Mouse (Mus musculus) liver, embryonic 11.5 days (tissue): ENCODE results near the gene Dzip3. TPM values are rescaled to one million over a fixed set of nuclear protein-coding genes. Genes with fewer than 3 reads are reported as not detected.
A peak's percentile ranks its signal among the peaks of the same experiment; 100 is the strongest.

ENCODE experiments used
- ATAC-seq: fragments of 200-750 bp; cut with Nextera tagmentation; replicated peaks from 2 replicates; pipeline ENCODE4 v1.8.0; 2017; ENCODE audit warnings: moderate number of reproducible peaks, mild to moderate bottlenecking, moderate TSS enrichment, moderate library complexity; ENCODE audit not compliant: low FRiP score
- DNase-seq: peaks from one replicate; pipeline ENCODE4 v3.0.0-alpha.2; 2017; ENCODE audit warnings: low spot score
- H3K27ac ChIP-seq: fragments of 300-500 bp; sonication (generic); 2 replicates; pipeline ENCODE4 v1.5.1; 2014; ENCODE audit warnings: mild to moderate bottlenecking, low read depth, low read length, control low read depth
- H3K27me3 ChIP-seq: fragments of 300-500 bp; sonication (generic); replicated peaks from 2 replicates; pipeline ENCODE4 v1.6.1; 2014; ENCODE audit warnings: low read length, mixed read lengths; ENCODE audit not compliant: control insufficient read depth, insufficient read depth
- H3K36me3 ChIP-seq: fragments of 300-500 bp; sonication (generic); 2 replicates; pipeline ENCODE4 v1.6.1; 2014; ENCODE audit warnings: mild to moderate bottlenecking, low read length, moderate library complexity, mixed read lengths; ENCODE audit not compliant: control insufficient read depth, insufficient read depth
- H3K4me1 ChIP-seq: fragments of 300-500 bp; sonication (generic); replicated peaks from 2 replicates; pipeline ENCODE4 v1.6.1; 2014; ENCODE audit warnings: low read length, mixed read lengths; ENCODE audit not compliant: control insufficient read depth, insufficient read depth
- H3K4me2 ChIP-seq: fragments of 300-500 bp; sonication (generic); 2 replicates; pipeline ENCODE4 v1.6.1; 2014; ENCODE audit warnings: mild to moderate bottlenecking, control low read depth, moderate library complexity
- H3K4me3 ChIP-seq: fragments of 300-500 bp; sonication (generic); 2 replicates; pipeline ENCODE4 v1.5.1; 2014; ENCODE audit warnings: low read depth, low read length, control low read depth
- H3K9ac ChIP-seq: fragments of 300-500 bp; sonication (generic); 2 replicates; pipeline ENCODE4 v1.6.1; 2014; ENCODE audit warnings: low read depth, low read length, control low read depth
- H3K9me3 ChIP-seq: fragments of 300-500 bp; sonication (generic); 2 replicates; pipeline ENCODE4 v1.6.1; 2016; ENCODE audit warnings: low read length, inconsistent platforms, mixed read lengths; ENCODE audit not compliant: control insufficient read depth
- WGBS: fragments of 180-500 bp; shearing (Covaris S2); extraction: QIAGEN DNeasy Blood & Tissue Kit; methylation state at CpG from one replicate; pipeline ENCODE4 v1.1.7; 2014; 5-methylcytosine and 5-hydroxymethylcytosine counted together
- polyA plus RNA-seq: library from polyadenylated mRNA; unstranded; fragments of >200 nt; fragmentation: Nextera tagmentation; extraction: Ambion mirVana; gene quantifications from 2 replicates; pipeline ENCODE4 v1.2.1, GENCODE M21; 2014

The Dzip3 gene
- polyA plus RNA-seq, 1 experiment from 2014 or later, result 23.6 TPM

DNA sequence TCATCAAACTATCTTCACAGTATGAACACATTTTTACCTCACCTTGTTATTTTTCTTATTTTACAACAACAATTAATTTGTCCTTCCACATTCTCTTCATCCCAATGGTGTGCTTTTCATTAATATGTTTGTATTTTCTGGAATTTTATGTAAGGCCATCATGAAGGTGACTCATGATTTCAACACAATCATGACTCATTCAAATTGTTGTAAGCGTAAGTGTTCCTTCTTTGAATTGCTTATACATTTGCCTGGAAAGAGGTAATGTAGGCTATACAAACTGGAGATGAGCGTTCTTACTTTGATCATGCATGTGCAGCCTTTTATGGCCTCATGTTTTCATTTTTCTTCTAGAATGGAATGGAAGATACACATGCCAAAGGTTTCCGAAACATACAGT, 80.8 kb downstream of the Dzip3 start:
- ATAC-seq (no peak), DNase-seq (no peak)
- Histone ChIP-seq H3K27me3 (no peaks in the 10 kb centered on the region), H3K27ac (no peak overlapping the region), H3K4me2 (no peak overlapping the region), H3K9ac (no peak overlapping the region), H3K4me3 (no peak overlapping the region), H3K9me3 (no peaks in the 10 kb centered on the region), H3K4me1 (no peaks in the 10 kb centered on the region), H3K36me3 (no peaks in the 10 kb centered on the region)
- 86% methylated on average over 3 of the region's 3 CpGs for WGBS

DNA sequence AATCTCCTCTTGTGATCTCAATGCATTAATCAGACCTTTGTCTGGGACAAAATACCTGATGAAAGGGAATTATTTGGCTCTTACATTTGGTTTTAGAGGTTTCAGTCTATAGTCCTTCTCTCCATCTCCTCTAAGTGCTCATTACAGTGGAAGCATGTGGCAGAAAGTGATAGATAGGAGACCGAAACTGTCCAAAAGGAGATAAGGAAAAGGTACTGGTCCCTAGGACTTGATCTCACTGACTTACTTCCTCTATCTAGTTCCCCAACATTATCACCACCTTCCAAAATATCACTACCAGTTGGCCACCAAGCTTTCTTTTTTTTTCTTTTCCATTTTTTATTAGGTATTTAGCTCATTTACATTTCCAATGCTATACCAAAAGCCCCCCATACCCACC, 82.8 kb downstream of the Dzip3 start:
- Histone ChIP-seq H3K9me3 (no peaks in the 10 kb centered on the region), H3K4me2 (no peak overlapping the region), H3K27me3 (no peaks in the 10 kb centered on the region), H3K4me1 (no peaks in the 10 kb centered on the region), H3K9ac (no peak overlapping the region), H3K27ac (no peak overlapping the region), H3K4me3 (no peak overlapping the region), H3K36me3 (no peaks in the 10 kb centered on the region)
- no peak for DNase-seq
- 69% methylated on average over 1 of the region's 1 CpGs for WGBS
- peak; percentile 51; the same call in 1 of the 2 replicates for ATAC-seq

DNA sequence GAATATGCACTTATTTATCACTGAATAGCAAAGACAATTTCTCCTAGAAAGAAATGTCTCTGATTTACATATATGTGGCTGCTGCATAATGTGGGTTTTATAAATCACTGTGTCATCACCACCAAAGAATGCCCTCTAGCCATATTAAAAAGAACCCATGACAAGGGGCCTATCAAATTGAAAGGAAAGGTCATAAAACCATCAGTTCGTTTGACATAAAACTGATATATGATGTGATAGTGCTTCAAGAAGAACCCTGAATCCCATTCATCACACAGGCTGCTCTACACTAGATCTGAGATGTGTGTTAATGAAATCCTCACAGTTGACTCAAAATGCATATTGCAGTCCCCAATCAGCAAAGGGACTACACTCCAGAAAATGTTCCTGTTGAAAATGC, 94.1 kb downstream of the Dzip3 start:
- no peak overlapping the region for H3K9ac ChIP-seq
- 62% methylated on average over 1 of the region's 1 CpGs for WGBS
- H3K4me3 ChIP-seq, result no peak overlapping the region
- H3K27ac ChIP-seq, result no peak overlapping the region
- no peak for DNase-seq
- H3K27me3 ChIP-seq, result no peaks in the 10 kb centered on the region
- no peak for ATAC-seq
- H3K36me3 ChIP-seq, result no peaks in the 10 kb centered on the region
- H3K4me1 ChIP-seq, result no peaks in the 10 kb centered on the region
- H3K4me2 ChIP-seq, result no peak overlapping the region
- H3K9me3 ChIP-seq, result no peaks in the 10 kb centered on the region

DNA sequence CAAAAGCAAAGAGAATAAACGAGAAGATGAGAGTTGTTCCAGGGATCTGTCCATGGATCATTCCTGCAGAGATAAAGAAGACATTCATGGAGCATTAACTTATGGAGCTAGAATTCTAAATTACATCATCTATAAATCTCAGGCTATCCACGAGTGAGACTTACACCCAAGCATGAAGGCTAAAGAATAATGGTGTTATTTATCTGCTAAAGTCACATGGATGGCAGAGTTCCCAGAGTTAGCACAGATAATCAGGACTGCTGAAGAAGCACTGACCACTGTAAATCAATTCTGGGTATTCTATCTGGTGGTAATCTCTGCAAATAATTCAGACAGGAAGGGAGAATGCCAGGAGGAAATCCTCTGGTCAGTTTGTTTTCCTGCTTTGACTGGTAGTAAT, 103.2 kb downstream of the Dzip3 start:
- H3K9me3 ChIP-seq, result no peaks in the 10 kb centered on the region
- H3K4me2 ChIP-seq, result no peak overlapping the region
- no peak overlapping the region for H3K27ac ChIP-seq
- DNase-seq (no peak), ATAC-seq (no peak)
- 46% methylated on average over 2 of the region's 2 CpGs for WGBS
- no peaks in the 10 kb centered on the region for H3K36me3 ChIP-seq
- H3K27me3 ChIP-seq, result no peaks in the 10 kb centered on the region
- no peaks in the 10 kb centered on the region for H3K4me1 ChIP-seq
- H3K4me3 ChIP-seq, result no peak overlapping the region
- H3K9ac ChIP-seq, result no peak overlapping the region

Other genes starting within 250 kb of the Dzip3 start
- gene Trat1, start 222.1 kb downstream of the Dzip3 start, polyA plus RNA-seq, result not detected in 2 replicates
- not detected in 2 replicates for gene Retnlb, start 177.3 kb downstream of the Dzip3 start, polyA plus RNA-seq
- gene Retnla, start 151.6 kb downstream of the Dzip3 start, polyA plus RNA-seq, result not detected in 2 replicates
- gene Retnlg, start 121.5 kb downstream of the Dzip3 start, polyA plus RNA-seq, result not detected in 2 replicates
- 34.0 and 38.3 TPM in 2 replicates for gene Cip2a, start within 50 bp of the Dzip3 start, polyA plus RNA-seq
- not detected in 2 replicates for gene Myh15, start 63.3 kb upstream of the Dzip3 start, polyA plus RNA-seq